Mouse (Mus musculus) liver, embryonic 12.5 days (tissue): ENCODE measurements at regions not wholly inside any gene's neighbourhood (a gene's known extent, or its start where the extent isn't known, plus 50 kb on each side); places are given as distances from the start of the nearest gene placed in this dataset.

ENCODE experiments used
- ATAC-seq: fragments of 200-750 bp; cut with Nextera tagmentation; 2 replicates; pipeline ENCODE4 v1.8.0; 2017; ENCODE audit warnings: moderate number of reproducible peaks, mild to moderate bottlenecking, moderate library complexity
- H3K27ac ChIP-seq: fragments of 300-500 bp; sonication (generic); 2 replicates; pipeline ENCODE4 v1.5.1; 2016; ENCODE audit warnings: mild to moderate bottlenecking
- H3K27me3 ChIP-seq: fragments of 300-500 bp; sonication (generic); replicated peaks from 2 replicates; pipeline ENCODE4 v1.6.1; 2016; ENCODE audit warnings: mild to moderate bottlenecking, moderate library complexity
- H3K36me3 ChIP-seq: fragments of 300-500 bp; sonication (generic); 2 replicates; pipeline ENCODE4 v1.6.1; 2016; ENCODE audit warnings: mild to moderate bottlenecking, moderate library complexity
- H3K4me1 ChIP-seq: fragments of 300-500 bp; sonication (generic); 2 replicates; pipeline ENCODE4 v1.6.1; 2016
- H3K4me2 ChIP-seq: fragments of 300-500 bp; sonication (generic); 2 replicates; pipeline ENCODE4 v1.6.1; 2016; ENCODE audit warnings: mild to moderate bottlenecking, moderate library complexity
- H3K4me3 ChIP-seq: fragments of 300-500 bp; sonication (generic); 2 replicates; pipeline ENCODE4 v1.5.1; 2016; ENCODE audit warnings: mild to moderate bottlenecking, moderate library complexity
- H3K9ac ChIP-seq: fragments of 300-500 bp; sonication (generic); 2 replicates; pipeline ENCODE4 v1.6.1; 2016; ENCODE audit warnings: mild to moderate bottlenecking, moderate library complexity
- H3K9me3 ChIP-seq: fragments of 300-500 bp; sonication (generic); replicated peaks from 2 replicates; pipeline ENCODE4 v1.6.1; 2016; ENCODE audit warnings: mild to moderate bottlenecking, moderate library complexity
- WGBS: fragments of 180-500 bp; shearing (Covaris S2); methylation state at CpG from one replicate; pipeline ENCODE4 v1.1.7; 2016; ENCODE audit not compliant: insufficient replicate concordance; 5-methylcytosine and 5-hydroxymethylcytosine counted together

GRCm38 (mm10) chr6:140342881-140343280, 81.0 kb upstream of the Plekha5 start:
- Histone ChIP-seq H3K4me3 (no peak overlapping the region), H3K36me3 (no peaks in the 10 kb centered on the region), H3K9ac (no peak overlapping the region), H3K9me3 (0 out of 2 replicates have a peak, but pooled peaks cover 4% of the 10 kb centered on the region), H3K4me2 (no peak overlapping the region), H3K27me3 (no peaks in the 10 kb centered on the region), H3K4me1 (no peaks in the 10 kb centered on the region; the same call in 1 of the 2 replicates), H3K27ac (no peak overlapping the region)
- ATAC-seq, result no peak
- WGBS, result 47% methylated on average over 1 of the region's 1 CpGs

- H3K27me3 ChIP-seq, result no peaks in the 10 kb centered on the region
- H3K4me1 ChIP-seq, result no peaks in the 10 kb centered on the region; the same call in 1 of the 2 replicates
- H3K36me3 ChIP-seq, result no peaks in the 10 kb centered on the region
- H3K4me3 ChIP-seq, result no peak overlapping the region
- no peak for ATAC-seq
- no peak overlapping the region for H3K4me2 ChIP-seq
- 59% methylated on average over 13 of the region's 13 CpGs for WGBS
- no peak overlapping the region for H3K9ac ChIP-seq
- H3K9me3 ChIP-seq, result no peaks in the 10 kb centered on the region
- no peak overlapping the region for H3K27ac ChIP-seq
Measured at GRCm38 (mm10) chr6:140339731-140340130, 84.1 kb upstream of the Plekha5 start.

GRCm38 (mm10) chr6:140337897-140338749, 85.7 kb upstream of the Plekha5 start:
- ATAC-seq, result no peak
- no peaks in the 10 kb centered on the region for H3K9me3 ChIP-seq
- 37% methylated on average over 19 of the region's 19 CpGs for WGBS
- no peak overlapping the region for H3K9ac ChIP-seq
- H3K27me3 ChIP-seq, result no peaks in the 10 kb centered on the region
- H3K4me1 ChIP-seq, result no peaks in the 10 kb centered on the region; the same call in 1 of the 2 replicates
- H3K27ac ChIP-seq, result no peak overlapping the region
- 0 out of 2 replicates have a peak overlapping the region, but pooled peaks have one; percentile 11 for H3K4me2 ChIP-seq
- no peak overlapping the region for H3K4me3 ChIP-seq
- H3K36me3 ChIP-seq, result no peaks in the 10 kb centered on the region

GRCm38 (mm10) chr6:140337083-140337491, 86.8 kb upstream of the Plekha5 start:
- Histone ChIP-seq H3K36me3 (no peaks in the 10 kb centered on the region), H3K9me3 (no peaks in the 10 kb centered on the region), H3K27me3 (no peaks in the 10 kb centered on the region), H3K4me3 (no peak overlapping the region), H3K4me2 (no peak overlapping the region), H3K9ac (no peak overlapping the region), H3K4me1 (no peaks in the 10 kb centered on the region; the same call in 1 of the 2 replicates), H3K27ac (no peak overlapping the region)
- WGBS, result 32% methylated on average over 3 of the region's 3 CpGs
- ATAC-seq, result no peak

- no peak overlapping the region for H3K9ac ChIP-seq
- no peaks in the 10 kb centered on the region for H3K27me3 ChIP-seq
- H3K36me3 ChIP-seq, result no peaks in the 10 kb centered on the region
- H3K4me2 ChIP-seq, result peak overlapping the region; percentile 23
- 4% methylated on average over 13 of the region's 13 CpGs for WGBS
- H3K9me3 ChIP-seq, result no peaks in the 10 kb centered on the region
- no peaks in the 10 kb centered on the region; the same call in 1 of the 2 replicates for H3K4me1 ChIP-seq
- H3K27ac ChIP-seq, result no peak overlapping the region
- no peak overlapping the region for H3K4me3 ChIP-seq
- ATAC-seq, result no peak
Measured at GRCm38 (mm10) chr6:140336414-140336941, 87.4 kb upstream of the Plekha5 start.

- Histone ChIP-seq H3K27me3 (no peaks in the 10 kb centered on the region), H3K4me2 (no peak overlapping the region), H3K9me3 (no peaks in the 10 kb centered on the region), H3K4me3 (no peak overlapping the region), H3K4me1 (no peaks in the 10 kb centered on the region; the same call in 1 of the 2 replicates), H3K27ac (no peak overlapping the region), H3K9ac (no peak overlapping the region), H3K36me3 (no peaks in the 10 kb centered on the region)
- ATAC-seq, result no peak
- 56% methylated on average over 3 of the region's 3 CpGs for WGBS
Measured at GRCm38 (mm10) chr6:140333397-140333796, 90.5 kb upstream of the Plekha5 start.

GRCm38 (mm10) chr6:140308641-140309040, 115.2 kb upstream of the Plekha5 start:
- WGBS, result 82% methylated on average over 11 of the region's 11 CpGs
- H3K9me3 ChIP-seq, result peaks cover 20% of the 10 kb centered on the region
- no peak overlapping the region for H3K4me2 ChIP-seq
- no peaks in the 10 kb centered on the region for H3K36me3 ChIP-seq
- H3K4me3 ChIP-seq, result no peak overlapping the region
- no peaks in the 10 kb centered on the region for H3K4me1 ChIP-seq
- H3K27me3 ChIP-seq, result no peaks in the 10 kb centered on the region
- no peak for ATAC-seq
- H3K27ac ChIP-seq, result no peak overlapping the region
- no peak overlapping the region for H3K9ac ChIP-seq

GRCm38 (mm10) chr6:140306811-140307558, 116.9 kb upstream of the Plekha5 start:
- Histone ChIP-seq H3K4me1 (no peaks in the 10 kb centered on the region), H3K9me3 (peaks cover 20% of the 10 kb centered on the region), H3K27ac (no peak overlapping the region), H3K4me2 (no peak overlapping the region), H3K9ac (no peak overlapping the region), H3K4me3 (no peak overlapping the region), H3K36me3 (no peaks in the 10 kb centered on the region), H3K27me3 (no peaks in the 10 kb centered on the region)
- WGBS, result 74% methylated on average over 6 of the region's 6 CpGs
- no peak for ATAC-seq

- WGBS, result 56% methylated on average over 5 of the region's 5 CpGs
- no peak for ATAC-seq
- Histone ChIP-seq H3K9ac (no peak overlapping the region), H3K4me3 (no peak overlapping the region), H3K9me3 (0 out of 2 replicates have a peak, but pooled peaks cover 3% of the 10 kb centered on the region), H3K27ac (no peak overlapping the region), H3K27me3 (no peaks in the 10 kb centered on the region), H3K36me3 (no peaks in the 10 kb centered on the region), H3K4me2 (no peak overlapping the region), H3K4me1 (no peaks in the 10 kb centered on the region)
Measured at GRCm38 (mm10) chr6:140304105-140304504, 119.7 kb upstream of the Plekha5 start.

- Histone ChIP-seq H3K9me3 (0 out of 2 replicates have a peak, but pooled peaks cover 8% of the 10 kb centered on the region), H3K9ac (no peak overlapping the region), H3K36me3 (no peaks in the 10 kb centered on the region), H3K27ac (no peak overlapping the region), H3K4me3 (no peak overlapping the region), H3K4me2 (no peak overlapping the region), H3K27me3 (no peaks in the 10 kb centered on the region), H3K4me1 (no peaks in the 10 kb centered on the region)
- 62% methylated on average over 7 of the region's 7 CpGs for WGBS
- peak; percentile 70; the same call in 1 of the 2 replicates for ATAC-seq
Measured at GRCm38 (mm10) chr6:140300470-140301145, 123.2 kb upstream of the Plekha5 start.

- Histone ChIP-seq H3K9me3 (0 out of 2 replicates have a peak, but pooled peaks cover 8% of the 10 kb centered on the region), H3K4me1 (no peaks in the 10 kb centered on the region), H3K9ac (no peak overlapping the region), H3K27ac (no peak overlapping the region), H3K27me3 (no peaks in the 10 kb centered on the region), H3K36me3 (no peaks in the 10 kb centered on the region), H3K4me3 (no peak overlapping the region), H3K4me2 (no peak overlapping the region)
- no peak for ATAC-seq
- 43% methylated on average over 7 of the region's 7 CpGs for WGBS
Measured at GRCm38 (mm10) chr6:140299653-140300052, 124.2 kb upstream of the Plekha5 start.
